20 mouse cellular contexts compared by ENCODE assay signal in the genomic region with DNA sequence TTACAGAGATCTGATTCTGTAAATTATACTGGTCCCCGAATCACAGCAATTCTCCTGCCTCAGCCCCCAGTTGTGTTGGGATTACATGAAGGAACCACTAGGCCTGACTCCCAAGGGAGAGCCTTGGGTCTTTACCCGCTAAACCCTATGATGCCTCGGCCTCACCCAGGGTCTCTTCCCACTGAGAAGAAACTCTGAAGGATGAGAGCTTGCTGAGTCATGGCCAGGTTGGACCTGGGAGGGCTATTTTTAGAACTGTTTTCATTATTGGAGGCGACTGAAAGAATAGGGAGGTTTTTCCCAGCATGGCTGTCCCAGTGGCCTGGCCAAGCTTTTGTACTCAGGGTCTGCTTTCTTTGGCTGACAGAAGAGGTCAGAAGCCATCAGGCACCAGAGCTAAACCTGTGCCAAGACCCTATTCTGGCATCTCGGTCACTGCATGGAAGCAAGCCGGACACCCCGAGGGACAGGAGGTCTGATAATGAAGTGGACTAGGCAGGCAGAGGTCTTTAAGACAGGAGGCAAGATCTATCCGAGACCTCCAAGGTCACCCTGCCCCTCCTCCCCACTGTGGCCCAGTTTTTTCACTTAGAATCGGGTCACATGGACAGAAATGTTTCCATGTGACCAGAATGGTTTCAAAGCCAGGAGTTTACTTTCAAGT. TPM values are rescaled to one million over a fixed set of nuclear protein-coding genes. Genes with fewer than 3 reads are reported as not detected.
DNase-seq lines count a peak whose midpoint lies in the region; ATAC-seq and TF ChIP-seq lines count a peak whose summit lies in the region.
"Had no signal": no experiment of that assay in that cellular context is flagged by ENCODE, and none has a peak within 500 bp of the region (broad histone marks: within the 10 kb centered on the region; RNA-seq: fewer than 3 reads in every experiment).

No protein-coding gene starts in this region.

- no peaks in the 10 kb centered on the region for H3K27me3 ChIP-seq in heart, embryonic 12.5 days (replicated peaks)
- H3K27me3 ChIP-seq in liver, postnatal 0 days (ENCODE audit: insufficient read depth, low read length): no peaks in the 10 kb centered on the region

- no peak for TF ChIP-seq EP300 in liver, postnatal 0 days (IDR thresholded peaks at IDR 0.05; ENCODE audit: low read depth)

- H3K27ac ChIP-seq in heart, embryonic 12.5 days (ENCODE audit: poor library complexity, severe bottlenecking): no peak overlapping the region
- no peak overlapping the region for H3K27ac ChIP-seq in liver, postnatal 0 days (ENCODE audit: low read depth)
- H3K27ac ChIP-seq: hindbrain, embryonic 14.5 days had no signal

- no peaks in the 10 kb centered on the region for H3K9me3 ChIP-seq in heart, embryonic 12.5 days (replicated peaks)
- H3K9me3 ChIP-seq in liver, postnatal 0 days (ENCODE audit: low read length): no peaks in the 10 kb centered on the region

- DNase-seq in heart, adult 11 months: peak; percentile 98
- peak; percentile 32 for DNase-seq in ovary, postnatal 36 days (ENCODE audit: low spot score)
- DNase-seq in ovary, postnatal 14 days (ENCODE audit: low spot score): no peak
- DNase-seq in heart, adult 8-10 months (ENCODE audit: low spot score): peak; percentile 55
- DNase-seq in kidney, postnatal 36 days: peak; percentile 56 to 57
- no peak for DNase-seq in retina, postnatal 1 day
- no peak for DNase-seq in liver, postnatal 0 days
- DNase-seq: B cell, adult 2 months; cerebellum, adult 11 months; forebrain, postnatal 0 days; lung, embryonic 14.5 days; right cerebral cortex, postnatal 25 days; thymus, postnatal 36 days had no signal

- no peak for TF ChIP-seq CTCF in liver, postnatal 0 days (IDR thresholded peaks at IDR 0.05; ENCODE audit: low read depth)

- H3K4me2 ChIP-seq in heart, embryonic 12.5 days: no peak overlapping the region
- H3K4me2 ChIP-seq in liver, postnatal 0 days (ENCODE audit: low read depth, low read length): no peak overlapping the region
- H3K4me2 ChIP-seq: hindbrain, embryonic 14.5 days; lung, embryonic 14.5 days had no signal

- WGBS in heart, embryonic 12.5 days: 54% methylated on average over 9 of the region's 9 CpGs
- 72% methylated on average over 9 of the region's 9 CpGs for WGBS in liver, postnatal 0 days (ENCODE audit: insufficient replicate concordance)

- ATAC-seq in heart, embryonic 12.5 days (ENCODE audit: insufficient number of reproducible peaks, low FRiP score): no peak
- no peak for ATAC-seq in liver, postnatal 0 days
- ATAC-seq: forebrain, postnatal 0 days had no signal

- H3K36me3 ChIP-seq in heart, embryonic 12.5 days: no peaks in the 10 kb centered on the region
- H3K36me3 ChIP-seq in liver, postnatal 0 days (replicated peaks; ENCODE audit: insufficient read depth, low read length): no peaks in the 10 kb centered on the region

- H3K9ac ChIP-seq in heart, embryonic 12.5 days: no peak overlapping the region
- no peak overlapping the region for H3K9ac ChIP-seq in liver, postnatal 0 days (replicated peaks)
- H3K9ac ChIP-seq: forebrain, postnatal 0 days; hindbrain, embryonic 14.5 days; lung, embryonic 14.5 days had no signal

- peaks cover 28% of the 10 kb centered on the region for H3K4me1 ChIP-seq in heart, embryonic 12.5 days (replicated peaks)
- peaks cover 13% of the 10 kb centered on the region; the same call in 1 of the 2 replicates for H3K4me1 ChIP-seq in liver, postnatal 0 days (ENCODE audit: insufficient read depth)

- H3K4me3 ChIP-seq in heart, embryonic 12.5 days: no peak overlapping the region
- no peak overlapping the region for H3K4me3 ChIP-seq in liver, postnatal 0 days (ENCODE audit: low read depth, low read length)

RNA-seq across cellular contexts. Expression of a gene that starts 10.8 kb away (rescaled TPM):
- polyA plus RNA-seq in heart, embryonic 12.5 days (2016; fragmentation: Nextera tagmentation; extraction: Ambion mirVana): 0.13 TPM in 1 of 2 replicates, not detected in the other
- total RNA-seq in heart, adult 8-10 months (2022): under 1 TPM in 2 of 4 experiments, not detected in 2; 0.63 to 0.69 TPM
- 2.5 and 3.1 TPM in 2 replicates for polyA plus RNA-seq in liver, postnatal 0 days (2015; fragmentation: Nextera tagmentation; extraction: Ambion mirVana)
- total RNA-seq: megakaryocyte, adult 5-6 weeks; MEL had no signal

RNA-seq across cellular contexts. Expression of a gene that starts 38.5 kb away (rescaled TPM):
- not detected in 2 replicates for polyA plus RNA-seq in heart, embryonic 12.5 days (2016; fragmentation: Nextera tagmentation; extraction: Ambion mirVana)
- total RNA-seq in heart, adult 8-10 months (2022): not detected
- polyA plus RNA-seq in liver, postnatal 0 days (2015; fragmentation: Nextera tagmentation; extraction: Ambion mirVana): 0.07 and 0.28 TPM in 2 replicates
- total RNA-seq: forebrain, postnatal 0 days; gastrocnemius, postnatal 4 days; megakaryocyte, adult 5-6 weeks; MEL had no signal
- polyA plus RNA-seq: hindbrain, embryonic 14.5 days; limb, embryonic 11.5 days; lung, embryonic 14.5 days; neural tube, embryonic 14.5 days had no signal

RNA-seq across cellular contexts. Expression of a gene that starts 40.5 kb away (rescaled TPM):
- 129 and 142 TPM in 2 replicates for polyA plus RNA-seq in heart, embryonic 12.5 days (2016; fragmentation: Nextera tagmentation; extraction: Ambion mirVana)
- total RNA-seq in heart, adult 8-10 months (2022): 100 to 1,000 TPM in 2 of 4 experiments, 10 to 100 TPM in 2; 83.0 to 101 (median 92.4) TPM
- polyA plus RNA-seq in liver, postnatal 0 days (2015; fragmentation: Nextera tagmentation; extraction: Ambion mirVana): 20.8 and 21.3 TPM in 2 replicates

Comparison
In these comparisons a context has a peak if more than half of its experiments do, and no peak if none do; other contexts are left out.
1. DNase-seq: peak in heart, adult 11 months (single experiment), ovary, postnatal 36 days (single experiment), heart, adult 8-10 months (single experiment) and kidney, postnatal 36 days (2 of 2); none in ovary, postnatal 14 days (single experiment), retina, postnatal 1 day (single experiment) and liver, postnatal 0 days (single experiment).